Mouse (Mus musculus): ENCODE measurements at regions not wholly inside any gene's neighbourhood (a gene's known extent, or its start where the extent isn't known, plus 50 kb on each side); places are given as distances from the start of the nearest gene placed in this dataset.

DNA sequence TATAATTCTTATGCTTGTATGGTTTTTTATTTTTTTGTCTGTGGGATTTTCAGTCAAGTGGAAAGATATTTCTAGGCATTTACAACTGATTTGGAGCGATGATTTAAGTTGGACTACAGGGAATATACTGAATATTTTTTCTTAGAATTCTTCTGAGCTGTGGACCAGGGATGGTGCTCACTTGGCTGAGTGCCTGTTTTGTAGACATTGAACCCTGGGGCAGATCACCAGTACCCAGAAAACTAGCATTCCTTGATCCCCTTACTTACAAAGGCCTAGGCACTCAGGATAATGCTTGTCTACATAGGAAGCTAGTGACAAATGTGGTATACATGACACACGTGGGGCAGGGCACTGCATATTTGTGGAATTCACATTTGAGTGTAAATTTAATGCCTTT is 624.6 kb downstream of the Inhba start:
- Histone ChIP-seq H3K27ac (ENCODE audit: low read depth) (no peak overlapping the region), H3K9ac (replicated peaks; ENCODE audit: low read depth, low read length) (no peak overlapping the region), H3K36me3 (replicated peaks; ENCODE audit: control insufficient read depth, insufficient read depth, low read length) (no peaks in the 10 kb centered on the region)

DNA sequence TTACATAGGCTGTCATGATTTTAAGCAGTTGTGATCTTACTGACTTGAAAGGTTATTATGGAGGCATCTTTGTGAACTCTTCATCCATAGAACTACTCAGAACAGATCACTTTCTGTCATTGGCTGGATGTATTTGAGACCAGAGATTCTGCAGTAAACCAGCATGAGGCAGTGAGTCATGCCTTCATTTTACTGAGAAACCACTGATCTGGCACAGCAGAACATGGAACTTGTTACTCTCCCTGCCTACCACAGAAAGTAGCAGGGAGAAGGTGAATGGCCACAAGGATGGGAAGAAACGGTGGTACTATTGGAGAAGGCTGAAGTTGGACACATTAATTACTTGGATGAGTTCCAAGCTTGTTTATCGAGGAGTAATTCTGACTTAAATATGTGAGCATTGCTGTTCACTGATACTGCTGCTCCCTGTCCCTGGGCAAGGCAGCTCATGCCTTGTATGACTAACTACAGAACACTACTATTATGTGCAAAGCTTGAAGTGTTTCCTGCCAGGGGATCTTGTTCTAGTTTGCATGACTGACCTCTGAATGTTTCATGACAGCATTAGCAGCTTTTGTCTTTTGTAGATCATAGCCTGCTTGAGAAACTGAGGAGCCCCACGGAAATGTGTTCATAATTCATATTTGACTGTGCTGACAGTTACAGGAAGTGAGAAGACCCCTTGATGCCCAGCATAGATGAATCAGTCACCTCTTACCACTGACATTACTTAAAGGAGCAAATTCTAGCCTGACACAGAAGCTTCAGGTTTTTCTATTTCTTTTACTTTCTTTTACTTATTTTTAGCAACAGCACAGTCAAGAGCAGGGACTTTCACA is 630.2 kb downstream of the Inhba start:
- 46% methylated on average over 3 of the region's 3 CpGs for WGBS
- no peak overlapping the region for H3K9ac ChIP-seq (replicated peaks; ENCODE audit: low read depth, low read length)
- H3K4me2 ChIP-seq (ENCODE audit: low read depth, low read length) = no peak overlapping the region
- H3K36me3 ChIP-seq (replicated peaks; ENCODE audit: control insufficient read depth, insufficient read depth, low read length) = no peaks in the 10 kb centered on the region
- H3K27me3 ChIP-seq (ENCODE audit: control insufficient read depth, insufficient read depth, low read length) = no peaks in the 10 kb centered on the region
- no peak overlapping the region for H3K4me3 ChIP-seq (ENCODE audit: low read depth, low read length)
- TF ChIP-seq CTCF (IDR thresholded peaks at IDR 0.05; ENCODE audit: low read depth) (no peak), EP300 (IDR thresholded peaks at IDR 0.05; ENCODE audit: low read depth) (no peak)
- H3K4me1 ChIP-seq (ENCODE audit: control insufficient read depth, insufficient read depth) = no peaks in the 10 kb centered on the region
- no peak for DNase-seq (ENCODE audit: low spot score)
- H3K27ac ChIP-seq (ENCODE audit: low read depth) = no peak overlapping the region
- ATAC-seq (ENCODE audit: insufficient read depth, low read depth) = no peak
- H3K9me3 ChIP-seq (replicated peaks; ENCODE audit: control insufficient read depth, low read length) = no peaks in the 10 kb centered on the region

More for the DNA sequence above, 624.6 kb downstream of the Inhba start:
- Histone ChIP-seq H3K9me3 (replicated peaks; ENCODE audit: control insufficient read depth, low read length) (no peaks in the 10 kb centered on the region), H3K4me2 (ENCODE audit: low read depth, low read length) (no peak overlapping the region), H3K27me3 (ENCODE audit: control insufficient read depth, insufficient read depth, low read length) (no peaks in the 10 kb centered on the region), H3K4me1 (ENCODE audit: control insufficient read depth, insufficient read depth) (no peaks in the 10 kb centered on the region), H3K4me3 (ENCODE audit: low read depth, low read length) (no peak overlapping the region)
- ATAC-seq (ENCODE audit: insufficient read depth, low read depth) (no peak), DNase-seq (ENCODE audit: low spot score) (no peak)
- WGBS = 78% methylated on average over 2 of the region's 2 CpGs
- TF ChIP-seq EP300 (IDR thresholded peaks at IDR 0.05; ENCODE audit: low read depth) = no peak
- no peak for TF ChIP-seq CTCF (IDR thresholded peaks at IDR 0.05; ENCODE audit: low read depth)

DNA sequence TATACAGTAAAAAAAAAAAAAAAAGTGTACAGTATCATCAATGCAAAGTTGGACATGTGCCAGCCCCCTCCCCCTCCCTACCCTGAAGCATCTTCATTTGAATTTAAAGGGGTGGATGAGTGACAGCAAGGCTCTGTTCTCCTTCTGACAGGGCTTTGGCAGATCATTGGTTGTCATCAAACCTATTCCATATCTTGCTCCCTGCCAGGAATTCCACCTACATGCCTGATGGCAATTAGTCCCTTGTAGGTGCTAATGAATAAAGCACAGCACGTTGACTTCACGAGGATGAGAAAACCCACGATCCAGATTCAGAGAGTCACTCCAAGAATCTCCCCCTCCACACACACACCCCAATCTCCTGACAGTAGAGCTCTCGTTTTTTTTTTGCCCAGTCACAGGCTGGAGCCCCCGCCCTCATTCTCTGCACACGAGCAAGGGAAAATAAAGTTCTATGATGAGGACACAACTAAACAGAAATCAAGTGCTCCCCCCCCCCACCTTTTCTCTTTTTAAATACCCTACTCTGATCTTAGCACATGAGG is 630.9 kb downstream of the Inhba start:
- 36% methylated on average over 6 of the region's 6 CpGs for WGBS

DNA sequence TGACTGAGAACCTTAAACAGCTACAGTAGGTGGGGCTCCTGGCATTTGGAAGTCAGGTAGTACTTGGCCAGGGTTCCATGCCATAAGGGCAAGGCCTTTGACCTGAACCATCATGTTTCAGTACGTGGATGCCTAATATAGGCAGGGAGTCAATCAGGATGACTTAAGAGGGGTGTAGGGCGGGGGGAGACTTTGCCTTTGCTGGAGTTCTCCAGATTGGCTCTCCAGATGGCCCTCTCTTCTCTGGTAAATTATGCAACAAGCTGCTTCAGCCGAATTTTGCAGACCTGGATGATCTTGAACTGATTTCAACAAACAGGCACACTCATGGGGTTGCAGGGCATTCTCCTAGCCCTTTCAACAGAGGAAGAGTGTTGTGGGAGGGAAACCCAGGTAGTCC is 633.7 kb downstream of the Inhba start:
- no peak for DNase-seq (ENCODE audit: low spot score)
- Histone ChIP-seq H3K4me2 (ENCODE audit: low read depth, low read length) (no peak overlapping the region), H3K4me1 (ENCODE audit: control insufficient read depth, insufficient read depth) (no peaks in the 10 kb centered on the region), H3K36me3 (replicated peaks; ENCODE audit: control insufficient read depth, insufficient read depth, low read length) (no peaks in the 10 kb centered on the region), H3K27ac (ENCODE audit: low read depth) (no peak overlapping the region), H3K9ac (replicated peaks; ENCODE audit: low read depth, low read length) (no peak overlapping the region), H3K4me3 (ENCODE audit: low read depth, low read length) (no peak overlapping the region), H3K9me3 (replicated peaks; ENCODE audit: control insufficient read depth, low read length) (no peaks in the 10 kb centered on the region), H3K27me3 (ENCODE audit: control insufficient read depth, insufficient read depth, low read length) (no peaks in the 10 kb centered on the region)
- no peak for ATAC-seq (ENCODE audit: insufficient read depth, low read depth)
- WGBS = 62% methylated on average over 3 of the region's 3 CpGs
- TF ChIP-seq CTCF (IDR thresholded peaks at IDR 0.05; ENCODE audit: low read depth) (no peak), EP300 (IDR thresholded peaks at IDR 0.05; ENCODE audit: low read depth) (no peak)

More for the DNA sequence above, 630.9 kb downstream of the Inhba start:
- H3K9me3 ChIP-seq (replicated peaks; ENCODE audit: control insufficient read depth, low read length) = no peaks in the 10 kb centered on the region
- no peak for TF ChIP-seq EP300 (IDR thresholded peaks at IDR 0.05; ENCODE audit: low read depth)
- TF ChIP-seq CTCF (IDR thresholded peaks at IDR 0.05; ENCODE audit: low read depth) = no peak
- H3K27ac ChIP-seq (ENCODE audit: low read depth) = no peak overlapping the region
- H3K9ac ChIP-seq (replicated peaks; ENCODE audit: low read depth, low read length) = no peak overlapping the region
- no peaks in the 10 kb centered on the region for H3K27me3 ChIP-seq (ENCODE audit: control insufficient read depth, insufficient read depth, low read length)
- no peak overlapping the region for H3K4me3 ChIP-seq (ENCODE audit: low read depth, low read length)
- H3K4me1 ChIP-seq (ENCODE audit: control insufficient read depth, insufficient read depth) = no peaks in the 10 kb centered on the region
- ATAC-seq (ENCODE audit: insufficient read depth, low read depth) (no peak), DNase-seq (ENCODE audit: low spot score) (no peak)
- H3K4me2 ChIP-seq (ENCODE audit: low read depth, low read length) = no peak overlapping the region
- no peaks in the 10 kb centered on the region for H3K36me3 ChIP-seq (replicated peaks; ENCODE audit: control insufficient read depth, insufficient read depth, low read length)

DNA sequence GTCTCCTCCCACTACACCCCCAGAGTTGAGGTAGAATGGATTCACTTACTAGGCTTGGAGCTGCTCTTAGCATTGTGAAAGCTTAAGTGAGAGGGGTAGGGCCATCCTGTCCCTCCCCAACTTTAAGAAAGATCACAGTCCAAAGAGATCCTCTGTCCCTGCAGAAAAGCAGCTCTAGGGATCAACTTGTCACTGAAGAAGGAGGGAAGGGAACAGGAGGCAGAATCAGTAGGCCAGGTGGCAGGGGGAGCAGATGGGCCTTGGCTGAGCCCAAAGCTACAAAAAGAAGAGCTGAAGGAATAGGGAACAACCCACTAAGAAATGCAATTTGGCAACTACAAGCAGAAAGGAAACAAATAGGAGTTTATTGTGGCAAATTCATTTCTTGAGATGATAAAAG is 634.4 kb downstream of the Inhba start:
- no peak overlapping the region for H3K4me3 ChIP-seq (ENCODE audit: low read depth, low read length)
- H3K9me3 ChIP-seq (replicated peaks; ENCODE audit: control insufficient read depth, low read length) = no peaks in the 10 kb centered on the region
- no peaks in the 10 kb centered on the region for H3K4me1 ChIP-seq (ENCODE audit: control insufficient read depth, insufficient read depth)
- no peak overlapping the region for H3K27ac ChIP-seq (ENCODE audit: low read depth)
- DNase-seq (ENCODE audit: low spot score) (no peak), ATAC-seq (ENCODE audit: insufficient read depth, low read depth) (no peak)
- H3K4me2 ChIP-seq (ENCODE audit: low read depth, low read length) = no peak overlapping the region
- H3K36me3 ChIP-seq (replicated peaks; ENCODE audit: control insufficient read depth, insufficient read depth, low read length) = no peaks in the 10 kb centered on the region
- no peaks in the 10 kb centered on the region for H3K27me3 ChIP-seq (ENCODE audit: control insufficient read depth, insufficient read depth, low read length)
- no peak overlapping the region for H3K9ac ChIP-seq (replicated peaks; ENCODE audit: low read depth, low read length)
- TF ChIP-seq EP300 (IDR thresholded peaks at IDR 0.05; ENCODE audit: low read depth) (no peak), CTCF (IDR thresholded peaks at IDR 0.05; ENCODE audit: low read depth) (no peak)

DNA sequence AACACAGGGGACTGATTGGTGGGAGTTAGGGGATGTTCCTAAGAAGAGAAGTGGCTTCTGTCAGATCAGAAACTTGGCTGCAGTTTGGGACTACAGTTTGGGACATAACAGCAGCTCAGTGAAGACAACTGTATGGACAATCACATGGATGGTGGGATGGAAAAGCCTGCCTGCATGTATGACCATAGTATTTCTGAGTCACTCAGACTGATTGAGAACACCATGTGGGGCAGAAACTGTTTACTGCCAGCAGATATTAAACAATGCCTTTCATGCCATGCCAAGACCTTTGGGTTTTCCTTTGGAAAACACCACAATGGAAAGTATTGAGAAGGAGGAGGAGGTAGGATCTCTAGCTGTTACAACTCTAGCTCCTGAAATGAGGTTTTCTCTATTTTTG is 635.0 kb downstream of the Inhba start:
- H3K4me1 ChIP-seq (ENCODE audit: control insufficient read depth, insufficient read depth) = no peaks in the 10 kb centered on the region
- H3K9ac ChIP-seq (replicated peaks; ENCODE audit: low read depth, low read length) = no peak overlapping the region
- TF ChIP-seq CTCF (IDR thresholded peaks at IDR 0.05; ENCODE audit: low read depth) (no peak), EP300 (IDR thresholded peaks at IDR 0.05; ENCODE audit: low read depth) (no peak)
- no peaks in the 10 kb centered on the region for H3K9me3 ChIP-seq (replicated peaks; ENCODE audit: control insufficient read depth, low read length)
- DNase-seq (ENCODE audit: low spot score) (no peak), ATAC-seq (ENCODE audit: insufficient read depth, low read depth) (no peak)
- H3K36me3 ChIP-seq (replicated peaks; ENCODE audit: control insufficient read depth, insufficient read depth, low read length) = no peaks in the 10 kb centered on the region
- no peak overlapping the region for H3K4me3 ChIP-seq (ENCODE audit: low read depth, low read length)
- H3K4me2 ChIP-seq (ENCODE audit: low read depth, low read length) = no peak overlapping the region
- no peak overlapping the region for H3K27ac ChIP-seq (ENCODE audit: low read depth)
- no peaks in the 10 kb centered on the region for H3K27me3 ChIP-seq (ENCODE audit: control insufficient read depth, insufficient read depth, low read length)
